Mouse (Mus musculus): ENCODE measurements around the gene Megf8. TPM values are rescaled to one million over a fixed set of nuclear protein-coding genes. Genes with fewer than 3 reads are reported as not detected.

Megf8 gene
- polyA plus RNA-seq, 1 experiment from 2014 or later, result 18.2 TPM

DNA sequence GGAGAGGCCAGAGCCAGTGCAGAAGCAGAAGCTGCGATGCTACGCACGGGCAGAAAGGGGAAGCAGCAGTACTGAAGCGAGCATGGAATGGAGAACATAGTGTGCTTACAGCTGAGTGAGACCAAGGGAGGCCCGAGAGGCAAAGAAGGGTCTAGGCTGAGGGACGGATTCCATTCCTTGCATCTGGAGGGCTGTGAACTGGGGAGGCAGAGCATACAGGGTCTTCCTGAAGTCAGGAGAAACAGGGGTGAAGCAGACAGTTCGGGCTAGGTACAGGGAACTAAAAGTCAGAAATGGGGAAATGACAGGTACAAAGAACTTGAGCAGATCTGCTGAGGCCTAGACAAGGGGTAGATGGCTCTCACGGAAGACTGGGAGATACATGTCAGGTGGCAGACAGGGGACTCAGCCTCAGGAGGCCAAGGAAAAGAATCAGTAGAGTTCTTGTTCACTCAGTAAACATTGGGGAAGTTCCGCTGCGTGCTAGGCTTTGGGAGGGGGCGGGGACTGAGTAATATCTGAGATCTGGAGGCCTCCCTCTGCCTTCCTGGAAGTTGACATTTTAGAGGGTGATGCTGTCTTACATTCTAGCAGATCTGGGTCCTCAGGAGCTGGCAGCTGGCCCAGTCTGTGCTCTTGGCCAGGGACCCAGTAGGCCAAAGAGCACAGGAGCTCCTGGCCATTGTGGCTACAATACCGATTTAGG, 69.0 kb downstream of the Megf8 start:
- Histone ChIP-seq H3K27ac (ENCODE audit: low read length) (no peak overlapping the region), H3K4me2 (replicated peaks; ENCODE audit: low read depth, low read length) (no peak overlapping the region), H3K9ac (replicated peaks; ENCODE audit: low read length) (no peak overlapping the region), H3K9me3 (ENCODE audit: low read length) (no peaks in the 10 kb centered on the region), H3K27me3 (ENCODE audit: insufficient read depth, low read length) (no peaks in the 10 kb centered on the region), H3K36me3 (ENCODE audit: insufficient read depth, low read length) (peaks cover 25% of the 10 kb centered on the region), H3K4me3 (ENCODE audit: low read length) (no peak overlapping the region), H3K4me1 (ENCODE audit: insufficient read depth, low read length) (peaks cover 10% of the 10 kb centered on the region; the same call in 1 of the 2 replicates)
- 76% methylated on average over 12 of the region's 12 CpGs for whole genome bisulfite sequencing
- peak; percentile 39; the same call in 1 of the 2 replicates for ATAC-seq (ENCODE audit: low FRiP score, low TSS enrichment)

DNA sequence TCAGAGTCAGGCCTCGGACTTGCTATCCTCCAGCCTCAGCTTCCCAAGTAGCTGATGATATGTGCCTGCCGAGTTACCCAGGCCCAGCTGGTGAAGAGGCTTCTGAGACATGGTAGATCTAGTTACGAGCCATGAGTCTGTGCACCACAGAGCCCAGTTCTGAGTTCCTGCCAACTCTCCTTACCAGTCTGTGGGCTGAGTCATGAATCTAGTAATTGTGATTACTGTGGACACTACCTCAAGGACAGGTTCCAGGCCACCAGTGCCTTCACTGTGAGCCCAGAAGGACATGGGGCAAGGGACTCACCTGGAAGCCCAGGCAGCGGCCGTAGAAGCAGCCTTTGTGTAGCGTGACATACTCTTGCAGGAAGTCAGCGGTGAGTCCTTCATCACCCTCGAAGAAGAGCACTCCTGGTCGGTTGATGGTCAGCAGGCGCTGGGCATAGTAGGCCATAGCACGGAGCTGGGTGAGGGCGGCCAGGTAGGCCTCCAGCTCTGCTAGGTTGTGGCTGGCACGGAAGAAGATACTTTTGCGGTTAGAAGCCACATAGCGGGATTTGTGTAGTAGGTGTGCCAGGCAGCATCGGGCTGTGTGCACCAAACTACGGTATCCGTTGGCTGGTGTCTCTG, 71.0 kb downstream of the Megf8 start:
- no peak overlapping the region for H3K4me2 ChIP-seq (replicated peaks; ENCODE audit: low read depth, low read length)
- no peaks in the 10 kb centered on the region for H3K27me3 ChIP-seq (ENCODE audit: insufficient read depth, low read length)
- H3K27ac ChIP-seq (ENCODE audit: low read length), result no peak overlapping the region
- peaks cover 20% of the 10 kb centered on the region for H3K36me3 ChIP-seq (ENCODE audit: insufficient read depth, low read length)
- H3K9me3 ChIP-seq (ENCODE audit: low read length), result no peaks in the 10 kb centered on the region
- peaks cover 10% of the 10 kb centered on the region; the same call in 1 of the 2 replicates for H3K4me1 ChIP-seq (ENCODE audit: insufficient read depth, low read length)
- ATAC-seq (ENCODE audit: low FRiP score, low TSS enrichment), result no peak
- 93% methylated on average over 18 of the region's 18 CpGs for WGBS
- no peak overlapping the region for H3K9ac ChIP-seq (replicated peaks; ENCODE audit: low read length)
- H3K4me3 ChIP-seq (ENCODE audit: low read length), result no peak overlapping the region

DNA sequence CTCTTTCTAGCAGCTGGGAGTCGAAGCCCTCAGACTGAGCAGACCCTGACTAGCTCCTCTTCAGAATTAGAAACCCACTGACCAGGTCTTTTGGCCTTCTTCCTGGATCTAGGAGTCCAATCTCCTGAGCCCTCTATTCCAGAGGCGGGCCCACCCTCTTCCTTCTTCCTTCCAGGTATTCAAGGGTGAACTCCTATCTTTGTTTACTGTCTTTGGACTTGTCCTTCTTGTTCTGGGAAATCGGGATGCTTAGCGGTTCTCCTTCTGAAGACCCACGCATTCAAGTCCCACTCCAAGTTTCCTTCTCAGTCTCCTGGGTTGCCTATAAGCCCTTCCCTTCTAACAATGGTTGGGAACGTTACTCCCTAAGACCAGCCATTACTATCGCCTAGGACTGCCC, 72.0 kb downstream of the Megf8 start:
- H3K4me3 ChIP-seq (ENCODE audit: low read length), result no peak overlapping the region
- peaks cover 15% of the 10 kb centered on the region for H3K4me1 ChIP-seq (ENCODE audit: insufficient read depth, low read length)
- H3K4me2 ChIP-seq (replicated peaks; ENCODE audit: low read depth, low read length), result no peak overlapping the region
- H3K36me3 ChIP-seq (ENCODE audit: insufficient read depth, low read length), result peaks cover 15% of the 10 kb centered on the region
- H3K27ac ChIP-seq (ENCODE audit: low read length), result no peak overlapping the region
- H3K9me3 ChIP-seq (ENCODE audit: low read length), result no peaks in the 10 kb centered on the region
- WGBS, result 91% methylated on average over 7 of the region's 7 CpGs
- no peaks in the 10 kb centered on the region for H3K27me3 ChIP-seq (ENCODE audit: insufficient read depth, low read length)
- ATAC-seq (ENCODE audit: low FRiP score, low TSS enrichment), result no peak
- no peak overlapping the region for H3K9ac ChIP-seq (replicated peaks; ENCODE audit: low read length)

DNA sequence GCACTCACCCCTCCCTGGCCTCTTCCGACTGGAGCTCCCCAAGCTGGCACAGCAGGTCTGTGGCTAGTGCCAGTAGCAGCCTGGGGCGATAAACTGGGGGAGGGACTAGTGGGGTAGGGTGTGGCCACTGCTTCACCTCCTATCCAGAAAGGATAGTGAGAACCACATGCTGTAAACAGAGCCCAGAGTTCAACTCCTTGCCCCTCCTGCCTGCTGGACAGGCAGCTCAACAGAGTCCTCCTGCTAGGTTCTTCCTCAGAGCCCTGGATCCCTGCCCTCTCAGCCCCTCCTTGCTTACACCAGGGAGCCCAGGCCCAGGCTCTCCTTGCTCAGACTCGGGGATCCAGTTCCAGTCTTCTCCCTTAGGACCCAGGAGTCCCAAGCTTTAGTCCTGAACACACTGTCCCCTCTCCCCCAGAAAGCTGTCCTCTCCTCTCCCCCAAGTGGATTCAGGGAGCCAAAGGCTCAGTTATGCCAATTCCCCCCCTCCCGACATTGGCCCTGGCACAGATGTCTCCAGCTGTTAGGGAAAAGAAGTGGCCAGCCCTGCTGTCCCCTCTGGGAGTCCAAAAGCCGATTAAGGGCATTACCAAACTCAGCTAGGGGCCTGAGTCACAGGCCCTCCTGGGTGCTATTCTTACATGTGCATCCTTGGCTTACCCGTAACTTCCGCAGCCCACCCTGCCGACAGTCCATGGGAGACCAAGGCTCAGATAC, 73.2 kb downstream of the Megf8 start:
- Histone ChIP-seq H3K9ac (replicated peaks; ENCODE audit: low read length) (0 out of 2 replicates have a peak overlapping the region, but pooled peaks have one; percentile 15), H3K9me3 (ENCODE audit: low read length) (no peaks in the 10 kb centered on the region), H3K4me3 (ENCODE audit: low read length) (no peak overlapping the region), H3K27me3 (ENCODE audit: insufficient read depth, low read length) (no peaks in the 10 kb centered on the region), H3K4me2 (replicated peaks; ENCODE audit: low read depth, low read length) (no peak overlapping the region), H3K36me3 (ENCODE audit: insufficient read depth, low read length) (peaks cover 6% of the 10 kb centered on the region), H3K4me1 (ENCODE audit: insufficient read depth, low read length) (peaks cover 25% of the 10 kb centered on the region), H3K27ac (ENCODE audit: low read length) (0 out of 2 replicates have a peak overlapping the region, but pooled peaks have one; percentile 20)
- 55% methylated on average over 8 of the region's 8 CpGs for WGBS
- peak; percentile 53; the same call in 1 of the 2 replicates for ATAC-seq (ENCODE audit: low FRiP score, low TSS enrichment)

DNA sequence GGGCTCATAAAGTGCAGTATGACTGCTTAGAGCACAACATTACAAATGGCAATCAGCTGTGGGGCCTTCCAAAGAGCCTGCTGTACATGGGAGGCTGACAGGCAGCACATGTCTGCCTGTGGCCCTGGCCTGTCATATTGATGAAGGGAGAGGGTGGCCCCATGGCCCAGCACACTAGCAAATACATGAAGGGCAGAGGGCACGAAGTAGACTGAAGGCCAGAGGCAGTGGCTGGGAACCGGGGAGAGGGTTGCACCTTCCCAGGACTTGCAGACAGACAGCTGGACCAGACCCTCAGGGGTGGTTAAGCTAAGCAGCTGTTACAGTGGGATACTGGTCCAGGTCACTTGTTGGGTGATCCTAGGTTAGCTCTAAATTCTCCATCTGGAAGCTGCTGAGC, 74.0 kb downstream of the Megf8 start:
- Histone ChIP-seq H3K27ac (ENCODE audit: low read length) (no peak overlapping the region), H3K9me3 (ENCODE audit: low read length) (no peaks in the 10 kb centered on the region)
- no peak for ATAC-seq (ENCODE audit: low FRiP score, low TSS enrichment)

DNA sequence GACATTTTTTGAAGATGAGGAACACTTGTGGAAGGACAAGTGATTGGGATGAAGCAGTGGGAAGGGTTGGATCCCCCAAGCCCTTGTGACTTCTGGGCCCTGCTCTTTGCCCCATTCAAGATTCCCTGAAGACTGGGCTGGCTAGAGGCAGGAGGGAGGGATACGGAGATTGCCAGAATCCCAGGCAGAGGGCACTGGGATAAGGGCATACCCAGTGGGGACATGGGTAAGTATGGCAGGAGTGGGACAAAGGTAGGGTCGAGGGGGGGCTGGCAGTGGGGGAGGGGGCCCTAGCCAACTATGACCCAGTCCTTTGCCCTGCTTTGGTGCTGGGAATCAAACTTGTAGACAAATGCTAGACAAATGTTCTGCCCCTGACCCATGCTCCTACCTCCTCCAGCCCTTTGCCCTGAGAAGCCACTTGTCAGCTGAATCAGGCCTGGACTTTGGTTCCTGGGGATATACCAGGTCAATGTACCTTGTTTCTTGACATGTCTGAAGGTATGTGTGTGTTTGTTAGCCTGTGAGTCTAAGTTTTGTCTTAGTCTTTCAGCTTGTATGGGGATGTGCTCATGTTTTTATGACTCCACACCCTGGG, 75.0 kb downstream of the Megf8 start:
- Histone ChIP-seq H3K9me3 (ENCODE audit: low read length) (no peaks in the 10 kb centered on the region), H3K4me3 (ENCODE audit: low read length) (no peak overlapping the region), H3K4me1 (ENCODE audit: insufficient read depth, low read length) (peaks cover 34% of the 10 kb centered on the region), H3K9ac (replicated peaks; ENCODE audit: low read length) (no peak overlapping the region), H3K27me3 (ENCODE audit: insufficient read depth, low read length) (no peaks in the 10 kb centered on the region), H3K4me2 (replicated peaks; ENCODE audit: low read depth, low read length) (no peak overlapping the region), H3K27ac (ENCODE audit: low read length) (no peak overlapping the region), H3K36me3 (ENCODE audit: insufficient read depth, low read length) (peaks cover 6% of the 10 kb centered on the region)
- no peak for ATAC-seq (ENCODE audit: low FRiP score, low TSS enrichment)
- 88% methylated on average over 2 of the region's 2 CpGs for WGBS

More for the DNA sequence above, 74.0 kb downstream of the Megf8 start:
- Histone ChIP-seq H3K4me3 (ENCODE audit: low read length) (no peak overlapping the region), H3K4me1 (ENCODE audit: insufficient read depth, low read length) (peaks cover 25% of the 10 kb centered on the region), H3K9ac (replicated peaks; ENCODE audit: low read length) (no peak overlapping the region), H3K4me2 (replicated peaks; ENCODE audit: low read depth, low read length) (no peak overlapping the region), H3K36me3 (ENCODE audit: insufficient read depth, low read length) (peaks cover 6% of the 10 kb centered on the region), H3K27me3 (ENCODE audit: insufficient read depth, low read length) (no peaks in the 10 kb centered on the region)
- 41% methylated on average over 2 of the region's 2 CpGs for WGBS

DNA sequence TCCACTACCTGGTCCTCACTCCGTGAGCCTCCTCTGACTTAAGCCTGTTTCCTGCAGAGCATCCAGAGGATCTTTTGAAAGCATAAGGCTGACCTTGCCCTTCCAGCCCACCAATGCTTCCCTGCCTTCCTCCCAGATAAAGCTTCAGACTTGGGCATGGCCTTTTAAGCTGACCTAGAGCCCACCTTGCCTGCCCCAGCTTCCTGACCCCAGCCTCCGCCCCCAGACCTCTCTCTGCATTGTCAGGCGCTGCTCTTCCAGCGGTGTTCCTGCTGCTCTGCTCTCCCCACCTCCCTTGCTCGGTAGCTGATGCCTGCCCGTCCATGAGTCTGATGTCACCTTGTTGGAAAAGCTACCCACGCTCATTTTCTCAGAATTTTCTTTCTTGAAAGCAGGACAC, 75.9 kb downstream of the Megf8 start:
- Histone ChIP-seq H3K36me3 (ENCODE audit: insufficient read depth, low read length) (peaks cover 3% of the 10 kb centered on the region), H3K27me3 (ENCODE audit: insufficient read depth, low read length) (no peaks in the 10 kb centered on the region), H3K27ac (ENCODE audit: low read length) (no peak overlapping the region), H3K9me3 (ENCODE audit: low read length) (no peaks in the 10 kb centered on the region), H3K4me2 (replicated peaks; ENCODE audit: low read depth, low read length) (no peak overlapping the region), H3K4me3 (ENCODE audit: low read length) (no peak overlapping the region), H3K9ac (replicated peaks; ENCODE audit: low read length) (no peak overlapping the region), H3K4me1 (ENCODE audit: insufficient read depth, low read length) (peaks cover 42% of the 10 kb centered on the region)
- ATAC-seq (ENCODE audit: low FRiP score, low TSS enrichment), result no peak
- WGBS, result 48% methylated on average over 7 of the region's 7 CpGs

DNA sequence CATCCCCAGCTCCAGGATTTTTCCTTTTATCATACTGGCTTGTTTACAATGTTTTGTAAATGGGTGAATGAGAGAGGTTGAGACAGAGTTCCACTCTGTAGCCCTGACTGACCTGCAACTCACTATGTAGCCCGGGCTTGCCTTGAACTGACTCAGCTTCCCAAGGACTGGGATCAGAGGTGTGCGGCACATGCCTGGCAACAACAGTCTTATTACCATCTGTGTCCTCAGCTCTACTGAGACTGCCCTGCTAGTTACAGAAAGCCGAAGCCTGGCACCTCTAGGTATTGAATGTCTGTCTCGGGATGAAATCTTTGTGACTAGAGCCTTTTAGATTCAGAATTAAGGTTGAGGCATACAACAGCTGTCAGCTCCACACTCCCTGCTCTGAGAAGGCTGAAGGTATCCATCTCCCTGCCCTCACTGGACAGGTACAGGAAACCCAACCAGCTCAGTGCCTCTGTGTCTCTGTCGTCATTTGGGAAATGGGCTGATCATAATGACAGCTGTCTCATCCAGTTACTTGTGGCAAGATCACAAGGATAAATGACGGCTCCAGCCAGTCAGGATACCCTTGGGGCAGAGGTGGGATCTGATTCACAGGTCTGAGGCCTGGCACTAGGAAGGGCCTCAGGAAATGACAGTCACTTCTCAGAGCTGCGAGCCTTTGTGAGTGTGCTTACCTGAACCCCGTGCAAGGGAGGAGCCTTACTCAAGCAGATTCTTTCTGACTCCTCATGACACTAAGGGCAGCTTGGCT, 76.7 kb downstream of the Megf8 start:
- Histone ChIP-seq H3K4me2 (replicated peaks; ENCODE audit: low read depth, low read length) (peak overlapping the region; percentile 88; the same call in 1 of the 2 replicates), H3K4me1 (ENCODE audit: insufficient read depth, low read length) (peaks cover 42% of the 10 kb centered on the region), H3K27ac (ENCODE audit: low read length) (no peak overlapping the region), H3K27me3 (ENCODE audit: insufficient read depth, low read length) (no peaks in the 10 kb centered on the region), H3K36me3 (ENCODE audit: insufficient read depth, low read length) (no peaks in the 10 kb centered on the region), H3K9me3 (ENCODE audit: low read length) (no peaks in the 10 kb centered on the region), H3K9ac (replicated peaks; ENCODE audit: low read length) (peak overlapping the region; percentile 76), H3K4me3 (ENCODE audit: low read length) (peak overlapping the region; percentile 74)
- 62% methylated on average over 8 of the region's 8 CpGs for WGBS
- ATAC-seq (ENCODE audit: low FRiP score, low TSS enrichment), result no peak

DNA sequence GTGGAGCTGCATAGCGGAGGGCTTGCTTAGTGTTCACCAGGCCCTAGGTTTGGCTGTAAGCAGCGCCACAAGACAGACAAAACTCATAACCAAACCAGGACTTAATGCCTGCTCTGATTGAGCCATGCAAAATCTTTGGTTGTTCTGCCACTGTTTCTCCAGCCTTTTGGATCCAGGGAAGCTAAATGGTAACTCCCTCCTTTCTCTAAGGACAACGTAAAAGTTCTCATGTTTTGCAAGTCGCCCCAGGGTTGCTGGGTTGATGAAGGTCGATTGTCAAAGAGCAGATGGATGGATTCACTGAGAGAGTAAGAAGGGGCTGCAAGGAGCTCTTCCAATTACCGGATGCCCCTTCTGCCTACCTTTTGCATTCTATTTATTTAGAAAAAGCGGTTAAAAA, 77.8 kb downstream of the Megf8 start:
- no peaks in the 10 kb centered on the region for H3K36me3 ChIP-seq (ENCODE audit: insufficient read depth, low read length)
- H3K27ac ChIP-seq (ENCODE audit: low read length), result no peak overlapping the region
- H3K4me3 ChIP-seq (ENCODE audit: low read length), result peak overlapping the region; percentile 74
- H3K4me1 ChIP-seq (ENCODE audit: insufficient read depth, low read length), result peaks cover 41% of the 10 kb centered on the region
- peak overlapping the region; percentile 88 for H3K4me2 ChIP-seq (replicated peaks; ENCODE audit: low read depth, low read length)
- no peak for ATAC-seq (ENCODE audit: low FRiP score, low TSS enrichment)
- 13% methylated on average over 7 of the region's 7 CpGs for WGBS
- peak overlapping the region; percentile 76 for H3K9ac ChIP-seq (replicated peaks; ENCODE audit: low read length)
- no peaks in the 10 kb centered on the region for H3K27me3 ChIP-seq (ENCODE audit: insufficient read depth, low read length)
- H3K9me3 ChIP-seq (ENCODE audit: low read length), result no peaks in the 10 kb centered on the region

Measured in kidney, embryonic 16.5 days (tissue).